Mouse (Mus musculus): ENCODE measurements around the gene Gp9. TPM values are rescaled to one million over a fixed set of nuclear protein-coding genes. Genes with fewer than 3 reads are reported as not detected.
"Not testable (repeated sequence)": the region's sequence is repeated elsewhere in the genome, so short reads cannot be mapped to it uniquely, and the experiment has no call there.

Gp9 gene
- polyA plus RNA-seq, 2 experiments from 2014 or later = not detected

- ATAC-seq = no peak
Observed at GRCm38 (mm10) chr6:87750184-87750910, 27.5 kb upstream of the Gp9 start.

- no peak for ATAC-seq
Observed at GRCm38 (mm10) chr6:87751574-87751973, 26.3 kb upstream of the Gp9 start.

GRCm38 (mm10) chr6:87755196-87755595 lies 22.7 kb upstream of the Gp9 start:
- ATAC-seq = no peak

- no peak for ATAC-seq
Observed at GRCm38 (mm10) chr6:87756896-87757295, 21.0 kb upstream of the Gp9 start.

- ATAC-seq = no peak
Observed at GRCm38 (mm10) chr6:87759404-87759803, 18.5 kb upstream of the Gp9 start.

GRCm38 (mm10) chr6:87759850-87760249 lies 18.0 kb upstream of the Gp9 start:
- no peak for ATAC-seq

- no peak for ATAC-seq
Observed at GRCm38 (mm10) chr6:87762161-87762560, 15.7 kb upstream of the Gp9 start.

GRCm38 (mm10) chr6:87763376-87764280 lies 14.2 kb upstream of the Gp9 start:
- ATAC-seq = no peak

- not testable (repeated sequence) for ATAC-seq
Observed at GRCm38 (mm10) chr6:87764296-87764695, 13.6 kb upstream of the Gp9 start.

- no peak for ATAC-seq
Observed at GRCm38 (mm10) chr6:87770626-87771025, 7.2 kb upstream of the Gp9 start.

- ATAC-seq = no peak
Observed at GRCm38 (mm10) chr6:87774466-87774865, 3.4 kb upstream of the Gp9 start.

GRCm38 (mm10) chr6:87774909-87775308 lies 3.0 kb upstream of the Gp9 start:
- no peak for ATAC-seq

- no peak for ATAC-seq
Observed at GRCm38 (mm10) chr6:87775588-87776245, 2.2 kb upstream of the Gp9 start.

- ATAC-seq = no peak
Observed at GRCm38 (mm10) chr6:87776663-87777062, 1.2 kb upstream of the Gp9 start.

- no peak for ATAC-seq
Observed at GRCm38 (mm10) chr6:87778294-87779173, 662 bp downstream of the Gp9 start.

- no peak for ATAC-seq
Observed at GRCm38 (mm10) chr6:87779174-87780165, 1.6 kb downstream of the Gp9 start.

GRCm38 (mm10) chr6:87780546-87781301 lies 2.9 kb downstream of the Gp9 start:
- no peak for ATAC-seq

- no peak for ATAC-seq
Observed at GRCm38 (mm10) chr6:87784033-87784432, 6.2 kb downstream of the Gp9 start.

- ATAC-seq = no peak
Observed at GRCm38 (mm10) chr6:87786621-87787020, 8.7 kb downstream of the Gp9 start.
